Mouse (Mus musculus): ENCODE results near the gene Nck2. TPM values are rescaled to one million over a fixed set of nuclear protein-coding genes. Genes with fewer than 3 reads are reported as not detected.

Gene Nck2
- polyA plus RNA-seq, 1 experiment from 2014 or later = 47.0 TPM

DNA sequence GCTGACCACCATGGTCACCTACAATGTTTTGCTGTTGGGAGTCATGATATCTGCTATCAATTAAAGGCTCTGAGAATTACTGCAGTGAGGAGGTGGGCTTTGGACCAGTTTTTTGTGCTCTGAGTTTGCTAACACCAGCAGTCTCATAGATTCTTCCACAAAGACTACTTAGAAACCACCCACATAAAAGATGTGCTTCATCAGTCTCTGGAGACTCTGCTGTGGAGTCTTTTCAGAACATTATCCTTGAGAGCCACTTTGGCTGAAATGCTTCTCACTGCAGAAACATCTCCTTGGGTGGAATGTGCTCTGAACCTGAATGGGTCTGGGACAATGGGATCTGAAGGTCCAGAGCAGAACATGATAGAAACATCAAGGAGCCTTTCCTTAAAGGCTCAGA lies 153.4 kb downstream of the Nck2 start:
- Histone ChIP-seq H3K4me1 (peaks cover 12% of the 10 kb centered on the region), H3K27ac (no peak overlapping the region), H3K4me3 (no peak overlapping the region), H3K4me2 (no peak overlapping the region), H3K27me3 (no peaks in the 10 kb centered on the region), H3K9ac (no peak overlapping the region), H3K9me3 (no peaks in the 10 kb centered on the region), H3K36me3 (no peaks in the 10 kb centered on the region)
- no peak for ATAC-seq (ENCODE audit: insufficient number of reproducible peaks, insufficient read depth, low FRiP score, low TSS enrichment, low read depth)

DNA sequence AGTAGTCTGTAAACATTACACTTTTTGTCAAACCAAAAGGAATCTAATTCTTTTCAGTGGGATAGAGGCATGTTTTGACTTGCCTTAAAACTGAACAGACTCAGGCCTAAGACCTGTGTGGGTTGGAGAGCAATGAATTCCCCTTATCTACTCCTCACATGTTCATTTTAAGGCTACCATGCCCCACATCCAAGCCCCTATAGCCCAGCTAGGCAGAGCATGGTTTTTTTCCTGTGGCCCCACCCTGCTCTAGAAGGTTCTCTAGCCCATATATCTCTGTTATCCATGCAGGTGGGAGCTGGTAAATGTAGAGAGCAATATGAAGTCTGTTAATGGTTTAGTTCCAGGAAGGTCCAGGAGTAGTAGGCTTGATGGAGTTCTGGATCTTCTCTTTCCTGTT lies 155.1 kb downstream of the Nck2 start:
- H3K36me3 ChIP-seq = no peaks in the 10 kb centered on the region
- no peak overlapping the region for H3K4me2 ChIP-seq
- no peak overlapping the region for H3K4me3 ChIP-seq
- no peaks in the 10 kb centered on the region for H3K9me3 ChIP-seq
- H3K27ac ChIP-seq = no peak overlapping the region
- H3K9ac ChIP-seq = no peak overlapping the region
- H3K4me1 ChIP-seq = peaks cover 11% of the 10 kb centered on the region
- H3K27me3 ChIP-seq = no peaks in the 10 kb centered on the region
- ATAC-seq (ENCODE audit: insufficient number of reproducible peaks, insufficient read depth, low FRiP score, low TSS enrichment, low read depth) = no peak

DNA sequence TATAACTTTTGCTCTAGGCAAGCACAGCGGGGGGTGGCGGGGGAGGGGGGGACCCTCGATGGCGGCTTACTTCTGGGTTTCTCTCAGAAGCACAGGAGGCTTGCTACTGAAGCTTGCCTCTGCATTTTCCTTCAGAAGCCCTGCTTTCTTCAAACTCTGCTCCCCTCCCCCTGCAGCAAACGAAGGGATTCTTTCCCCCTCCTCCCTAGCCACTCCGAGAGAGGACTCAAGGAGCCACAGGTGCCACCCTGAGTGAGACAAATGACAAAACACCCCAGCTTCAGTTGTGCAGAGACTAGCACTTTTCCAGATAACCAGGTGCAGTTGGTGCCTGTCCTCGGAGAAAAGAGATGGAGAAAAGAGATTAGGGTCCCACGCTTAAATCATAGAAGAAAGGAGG lies 156.7 kb downstream of the Nck2 start:
- no peak for ATAC-seq (ENCODE audit: insufficient number of reproducible peaks, insufficient read depth, low FRiP score, low TSS enrichment, low read depth)
- Histone ChIP-seq H3K27me3 (no peaks in the 10 kb centered on the region), H3K9ac (no peak overlapping the region), H3K36me3 (no peaks in the 10 kb centered on the region), H3K9me3 (no peaks in the 10 kb centered on the region), H3K4me1 (no peaks in the 10 kb centered on the region), H3K4me3 (no peak overlapping the region), H3K27ac (no peak overlapping the region), H3K4me2 (no peak overlapping the region)
- WGBS = 56% methylated on average over 8 of the region's 8 CpGs

DNA sequence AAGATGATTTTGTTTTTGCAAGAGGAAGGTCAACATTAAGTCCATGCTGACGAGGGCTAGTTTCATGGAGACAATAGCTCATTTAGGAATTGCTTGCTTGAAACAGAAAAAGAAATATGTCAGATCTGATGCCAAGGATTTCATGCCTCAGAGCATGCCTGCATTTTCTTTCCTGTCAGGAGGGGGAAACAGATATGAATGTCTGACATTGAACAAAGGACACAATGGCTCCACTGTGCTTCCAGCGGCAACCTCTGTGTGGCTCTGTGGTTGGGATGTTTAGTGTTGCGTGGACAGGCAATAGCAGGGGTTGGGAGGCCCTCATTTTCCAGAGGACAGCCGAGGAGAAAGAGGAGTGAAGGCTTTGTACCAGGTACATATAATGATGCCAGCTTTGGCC lies 171.6 kb downstream of the Nck2 start:
- ATAC-seq (ENCODE audit: insufficient number of reproducible peaks, insufficient read depth, low FRiP score, low TSS enrichment, low read depth) = no peak
- H3K27me3 ChIP-seq = no peaks in the 10 kb centered on the region
- no peak overlapping the region for H3K4me3 ChIP-seq
- H3K4me1 ChIP-seq = peaks cover 4% of the 10 kb centered on the region; the same call in 1 of the 2 replicates
- H3K4me2 ChIP-seq = no peak overlapping the region
- H3K9ac ChIP-seq = no peak overlapping the region
- H3K27ac ChIP-seq = no peak overlapping the region
- H3K9me3 ChIP-seq = peaks cover 4% of the 10 kb centered on the region; the same call in 1 of the 2 replicates
- WGBS = 40% methylated on average over 4 of the region's 4 CpGs
- no peaks in the 10 kb centered on the region for H3K36me3 ChIP-seq

Other genes starting within 250 kb of the Nck2 start
- 13.3 TPM in 2 replicates for gene Fhl2, start 247.6 kb upstream of the Nck2 start, polyA plus RNA-seq (2015; fragmentation: Nextera tagmentation; extraction: Ambion mirVana)

Measured in embryonic facial prominence, embryonic 13.5 days (tissue).